7 mouse cellular contexts compared by ENCODE assay signal in the genomic region with DNA sequence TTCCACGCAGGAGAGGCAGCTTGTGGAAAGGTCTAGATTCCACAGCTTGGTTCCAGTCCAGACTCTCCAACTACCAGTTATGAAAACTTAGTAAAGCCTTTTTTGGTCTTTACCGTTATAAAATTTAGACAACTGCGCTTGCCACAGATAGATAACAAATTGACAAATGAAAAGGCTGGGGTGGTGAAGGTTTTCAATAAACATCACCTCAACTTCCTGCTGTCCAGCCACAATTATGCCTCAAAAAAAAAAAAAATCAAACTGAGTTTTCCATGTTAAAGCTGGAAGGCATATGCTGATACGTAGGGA. TPM values are rescaled to one million over a fixed set of nuclear protein-coding genes. Genes with fewer than 3 reads are reported as not detected.
DNase-seq lines count a peak whose midpoint lies in the region; ATAC-seq and TF ChIP-seq lines count a peak whose summit lies in the region.

No protein-coding gene starts in this region.

- peak overlapping the region; percentile 31 for H3K27ac ChIP-seq in lung, embryonic 15.5 days
- H3K27ac ChIP-seq in forebrain, embryonic 12.5 days, result no peak overlapping the region
- no peak overlapping the region for H3K27ac ChIP-seq in limb, embryonic 12.5 days
- H3K27ac ChIP-seq in small intestine, adult 2 months (ENCODE audit: insufficient read depth, low read depth, low read length), result peak overlapping the region; percentile 74

- no peak for DNase-seq in lung, postnatal 36 days
- DNase-seq in cerebellum, postnatal 25 days, result no peak
- no peak for DNase-seq in left cerebral cortex, adult 9 months (ENCODE audit: low spot score in 2 of 2)

- ATAC-seq in lung, embryonic 15.5 days (ENCODE audit: borderline replicate concordance, extremely low read depth, low FRiP score, low TSS enrichment), result no peak
- ATAC-seq in forebrain, embryonic 12.5 days (ENCODE audit: low FRiP score), result no peak
- no peak for ATAC-seq in limb, embryonic 12.5 days (ENCODE audit: insufficient number of reproducible peaks, insufficient read depth, low FRiP score, low TSS enrichment, low read depth)

- H3K9me3 ChIP-seq in lung, embryonic 15.5 days, result no peaks in the 10 kb centered on the region
- H3K9me3 ChIP-seq in forebrain, embryonic 12.5 days, result 0 out of 2 replicates have a peak, but pooled peaks cover 3% of the 10 kb centered on the region
- H3K9me3 ChIP-seq in limb, embryonic 12.5 days, result no peaks in the 10 kb centered on the region

- no peaks in the 10 kb centered on the region for H3K36me3 ChIP-seq in lung, embryonic 15.5 days
- no peaks in the 10 kb centered on the region for H3K36me3 ChIP-seq in forebrain, embryonic 12.5 days (replicated peaks)
- H3K36me3 ChIP-seq in limb, embryonic 12.5 days, result no peaks in the 10 kb centered on the region
- H3K36me3 ChIP-seq in small intestine, adult 2 months (ENCODE audit: control insufficient read depth, insufficient read depth, low read length), result no peaks in the 10 kb centered on the region

- H3K4me1 ChIP-seq in lung, embryonic 15.5 days, result peaks cover 16% of the 10 kb centered on the region; the same call in 1 of the 2 replicates
- H3K4me1 ChIP-seq in forebrain, embryonic 12.5 days, result peaks cover 17% of the 10 kb centered on the region
- peaks cover 14% of the 10 kb centered on the region for H3K4me1 ChIP-seq in limb, embryonic 12.5 days (replicated peaks)
- H3K4me1 ChIP-seq in small intestine, adult 2 months (ENCODE audit: control insufficient read depth, insufficient read depth, insufficient read length, low read length), result peaks cover 6% of the 10 kb centered on the region

- peak overlapping the region; percentile 98 for H3K4me2 ChIP-seq in lung, embryonic 15.5 days
- H3K4me2 ChIP-seq in forebrain, embryonic 12.5 days, result peak overlapping the region; percentile 60
- H3K4me2 ChIP-seq in limb, embryonic 12.5 days, result peak overlapping the region; percentile 85

- TF ChIP-seq POLR2A in small intestine, adult 2 months (IDR thresholded peaks at IDR 0.05; ENCODE audit: low read depth, low read length), result no peak

- H3K27me3 ChIP-seq in lung, embryonic 15.5 days, result no peaks in the 10 kb centered on the region
- peaks cover 4% of the 10 kb centered on the region; the same call in 1 of the 2 replicates for H3K27me3 ChIP-seq in forebrain, embryonic 12.5 days
- H3K27me3 ChIP-seq in limb, embryonic 12.5 days, result no peaks in the 10 kb centered on the region
- H3K27me3 ChIP-seq in small intestine, adult 2 months (ENCODE audit: control insufficient read depth, insufficient read depth, low read length), result no peaks in the 10 kb centered on the region

- 13% methylated on average over 4 of the region's 4 CpGs for WGBS in lung, embryonic 15.5 days
- 50% methylated on average over 4 of the region's 4 CpGs for WGBS in forebrain, embryonic 12.5 days
- WGBS in limb, embryonic 12.5 days, result 52% methylated on average over 4 of the region's 4 CpGs
- 47% methylated on average over 4 of the region's 4 CpGs for WGBS in small intestine, adult 2 months

- peak overlapping the region; percentile 90 for H3K4me3 ChIP-seq in lung, embryonic 15.5 days
- H3K4me3 ChIP-seq in forebrain, embryonic 12.5 days (replicated peaks), result peak overlapping the region; percentile 92
- H3K4me3 ChIP-seq in limb, embryonic 12.5 days (replicated peaks), result peak overlapping the region; percentile 84
- H3K4me3 ChIP-seq in small intestine, adult 2 months (ENCODE audit: low read depth, low read length), result peak overlapping the region; percentile 48

- no peak overlapping the region; the same call in 1 of the 2 replicates for H3K9ac ChIP-seq in lung, embryonic 15.5 days
- peak overlapping the region; percentile 94 for H3K9ac ChIP-seq in forebrain, embryonic 12.5 days
- no peak overlapping the region; the same call in 1 of the 2 replicates for H3K9ac ChIP-seq in limb, embryonic 12.5 days (replicated peaks)

- no peak for TF ChIP-seq CTCF in small intestine, adult 2 months (IDR thresholded peaks at IDR 0.05; ENCODE audit: extremely low read depth, insufficient read length, insufficient replicate concordance, low read depth, low read length)

RNA-seq across cellular contexts. Expression of a gene that starts 1.1 kb away (rescaled TPM):
- 122 and 131 TPM in 2 replicates for polyA plus RNA-seq in lung, embryonic 15.5 days (2015; fragmentation: Nextera tagmentation; extraction: Ambion mirVana)
- 236 and 244 TPM in 2 replicates for polyA plus RNA-seq in forebrain, embryonic 12.5 days (2016; fragmentation: Nextera tagmentation; extraction: Ambion mirVana)
- polyA plus RNA-seq in limb, embryonic 12.5 days (2016; fragmentation: Nextera tagmentation; extraction: Ambion mirVana), result 59.8 and 67.8 TPM in 2 replicates
- 227 and 679 TPM in 2 replicates for polyA plus RNA-seq in small intestine, adult 2 months (2012; rRNA removed)

RNA-seq across cellular contexts. Expression of a gene that starts 48.5 kb away (rescaled TPM):
- 2.6 and 3.2 TPM in 2 replicates for polyA plus RNA-seq in lung, embryonic 15.5 days (2015; fragmentation: Nextera tagmentation; extraction: Ambion mirVana)
- polyA plus RNA-seq in forebrain, embryonic 12.5 days (2016; fragmentation: Nextera tagmentation; extraction: Ambion mirVana), result 0.33 and 0.36 TPM in 2 replicates
- not detected in 2 replicates for polyA plus RNA-seq in limb, embryonic 12.5 days (2016; fragmentation: Nextera tagmentation; extraction: Ambion mirVana)
- polyA plus RNA-seq in small intestine, adult 2 months (2012; rRNA removed), result 251 and 276 TPM in 2 replicates

Comparison
In these comparisons a context has a peak if more than half of its experiments do, and no peak if none do; other contexts are left out.
1. H3K27ac ChIP-seq: peak in lung, embryonic 15.5 days (single experiment) and small intestine, adult 2 months (single experiment); none in forebrain, embryonic 12.5 days (single experiment) and limb, embryonic 12.5 days (single experiment).
2. RNA of a gene that starts 48.5 kb away (polyA plus RNA-seq): 251 to 276 TPM in small intestine, adult 2 months; 2.6 to 3.2 TPM in lung, embryonic 15.5 days, 0.33 to 0.36 TPM in forebrain, embryonic 12.5 days and not detected in limb, embryonic 12.5 days; every median in the first group is over 10 times any median in the second.
3. Peak in every context shown above with its lines, with median percentiles within 50 percentile points of each other: H3K4me2 ChIP-seq and H3K4me3 ChIP-seq.